Mouse (Mus musculus): ENCODE data around the gene Dyx1c1. TPM values are rescaled to one million over a fixed set of nuclear protein-coding genes. Genes with fewer than 3 reads are reported as not detected.

The Dyx1c1 gene
- 1 to 10 TPM in 1 of 2 experiments, under 1 TPM in 1; 0.62 to 1.4 TPM for total RNA-seq (2021)

DNA sequence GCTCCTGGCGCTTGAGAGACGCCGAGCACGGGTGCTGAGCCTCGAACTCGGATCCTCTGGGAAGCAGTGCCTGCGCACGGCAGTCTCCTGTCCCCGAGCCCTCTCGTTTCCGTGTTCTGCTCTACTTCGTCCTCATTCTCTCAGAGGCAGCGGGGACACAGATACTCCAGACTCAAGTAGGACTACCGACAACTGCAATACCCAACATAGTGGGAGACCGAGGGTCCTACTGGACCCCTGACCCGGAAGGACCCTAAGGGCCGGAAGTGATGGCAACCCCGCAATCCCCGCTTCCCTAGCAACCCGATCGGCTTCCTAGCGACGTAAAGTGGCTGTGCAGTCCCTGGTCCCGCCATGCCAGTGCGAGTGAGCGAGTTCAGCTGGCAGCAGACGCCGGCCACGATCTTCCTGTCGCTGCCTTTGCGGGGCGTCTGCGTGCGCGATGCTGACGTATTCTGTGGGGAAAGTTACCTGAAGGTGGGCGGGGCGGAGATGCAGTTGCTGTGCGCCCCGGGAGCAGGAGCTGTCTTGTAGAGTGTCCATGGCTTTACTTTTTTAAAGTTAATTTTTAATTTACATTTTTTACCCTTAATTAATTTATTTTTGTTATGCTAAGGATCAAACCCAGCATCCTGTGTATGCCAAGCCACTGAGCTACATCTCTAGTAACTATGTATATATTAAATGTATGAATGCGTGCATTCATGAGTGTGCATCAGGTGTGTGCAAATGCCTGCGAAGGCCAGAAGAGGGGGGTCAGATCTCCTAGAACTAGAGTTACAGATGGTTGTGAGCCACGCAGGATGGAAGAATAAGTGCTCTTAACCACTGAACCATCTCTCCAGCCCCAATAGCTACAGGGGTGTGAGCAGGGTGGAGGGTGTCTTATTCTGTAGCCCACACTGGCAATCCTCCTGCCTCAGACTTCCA lies at the start of gene Dyx1c1, which contains the start of gene Gm44503:
Gene Dyx1c1 (plus strand): TSS at position 265 of the 930 bp plus-strand sequence.
Gene Gm44503 (plus strand): TSS at position 332 of the 930 bp plus-strand sequence.
- peak; percentile 74 to 76 for DNase-seq (ENCODE audit: low spot score in 2 of 2)
- intact Hi-C loops (cut with DNase I), result no loop called here

DNA sequence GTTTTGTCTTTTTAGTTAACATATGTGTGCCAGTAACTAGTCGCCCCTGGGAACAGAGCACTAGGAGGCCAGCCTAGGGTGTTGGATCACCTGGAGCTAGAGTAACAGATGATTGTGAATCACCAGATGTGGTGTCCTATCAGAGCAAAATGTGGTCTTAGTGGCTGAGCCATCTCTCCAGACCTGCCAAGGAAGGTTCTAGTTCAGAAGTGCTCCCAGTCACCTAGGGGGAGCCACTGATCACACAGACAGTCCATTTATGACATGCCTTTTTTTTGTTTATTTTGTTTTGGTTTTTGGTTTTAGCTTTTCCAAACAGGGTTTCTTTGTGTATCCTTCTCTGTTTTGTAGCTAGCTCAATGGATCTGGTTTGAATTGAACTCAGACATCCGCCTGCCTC lies 47.2 kb upstream of the Dyx1c1 start:
- intact Hi-C loops (cut with DNase I), result no loop called here
- no peak for DNase-seq (ENCODE audit: low spot score in 2 of 2)

DNA sequence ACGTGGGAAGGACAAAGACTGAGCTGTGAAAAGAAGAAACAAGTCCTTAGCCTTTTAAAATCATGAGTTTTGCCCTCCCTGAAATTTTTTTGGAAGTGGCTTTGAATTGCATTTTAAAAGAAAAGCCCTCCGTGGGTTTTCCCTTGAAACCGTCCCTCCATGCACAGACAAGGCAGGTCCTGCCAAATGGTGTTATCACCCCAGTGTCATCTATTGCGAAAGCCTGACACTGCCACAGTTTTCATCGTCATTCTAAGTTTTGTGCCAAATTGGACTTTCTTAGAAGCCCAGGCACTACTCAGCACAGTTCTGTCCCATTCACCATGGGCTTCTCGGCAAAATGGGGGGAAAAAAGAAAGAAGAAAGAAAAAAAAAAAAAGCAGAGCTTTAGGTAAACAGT lies 45.0 kb upstream of the Dyx1c1 start:
- DNase-seq (ENCODE audit: low spot score in 2 of 2), result no peak
- intact Hi-C loops (cut with DNase I), result no loop called here

DNA sequence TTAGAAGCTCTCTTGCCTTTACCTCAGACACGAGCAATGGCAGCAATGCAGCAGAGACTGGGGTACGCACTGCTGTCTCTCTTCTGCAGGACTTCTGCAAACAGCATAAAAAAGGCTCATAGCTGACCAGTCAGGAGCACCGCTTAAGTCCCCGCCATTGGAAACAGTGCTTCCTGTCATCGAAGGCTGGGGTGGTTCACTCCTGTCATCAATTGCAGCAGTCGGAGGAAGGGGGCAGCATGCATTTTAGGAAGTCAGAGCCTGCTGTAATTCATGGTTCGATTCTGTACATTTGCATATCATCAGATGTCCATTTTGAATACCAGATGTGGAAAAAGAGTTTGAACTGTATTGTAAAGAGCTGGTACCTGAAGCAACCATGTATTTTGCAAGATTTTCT lies 42.9 kb upstream of the Dyx1c1 start:
- no peak for DNase-seq (ENCODE audit: low spot score in 2 of 2)
- intact Hi-C loops (cut with DNase I), result no loop called here

DNA sequence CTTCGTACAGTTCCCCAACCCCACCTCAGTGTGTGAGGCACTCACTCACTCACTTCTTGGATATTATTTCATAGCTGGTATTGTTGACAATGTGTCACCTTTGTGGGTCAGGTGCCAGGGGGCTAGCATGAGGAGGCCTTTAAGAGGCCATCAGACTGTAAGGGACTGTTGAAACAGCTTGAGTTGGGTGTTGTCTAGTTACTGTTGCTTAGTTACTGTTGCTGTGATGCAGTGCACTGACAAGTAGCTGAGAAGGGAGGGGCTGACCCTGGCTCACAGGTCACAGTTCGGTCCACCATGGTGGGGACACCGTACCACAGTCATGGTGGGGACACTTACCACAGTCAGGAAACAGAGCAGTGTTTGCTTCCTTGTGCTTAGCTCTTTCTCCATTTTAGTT lies 35.5 kb upstream of the Dyx1c1 start:
- intact Hi-C loops (cut with DNase I), result no loop called here
- no peak for DNase-seq (ENCODE audit: low spot score in 2 of 2)

DNA sequence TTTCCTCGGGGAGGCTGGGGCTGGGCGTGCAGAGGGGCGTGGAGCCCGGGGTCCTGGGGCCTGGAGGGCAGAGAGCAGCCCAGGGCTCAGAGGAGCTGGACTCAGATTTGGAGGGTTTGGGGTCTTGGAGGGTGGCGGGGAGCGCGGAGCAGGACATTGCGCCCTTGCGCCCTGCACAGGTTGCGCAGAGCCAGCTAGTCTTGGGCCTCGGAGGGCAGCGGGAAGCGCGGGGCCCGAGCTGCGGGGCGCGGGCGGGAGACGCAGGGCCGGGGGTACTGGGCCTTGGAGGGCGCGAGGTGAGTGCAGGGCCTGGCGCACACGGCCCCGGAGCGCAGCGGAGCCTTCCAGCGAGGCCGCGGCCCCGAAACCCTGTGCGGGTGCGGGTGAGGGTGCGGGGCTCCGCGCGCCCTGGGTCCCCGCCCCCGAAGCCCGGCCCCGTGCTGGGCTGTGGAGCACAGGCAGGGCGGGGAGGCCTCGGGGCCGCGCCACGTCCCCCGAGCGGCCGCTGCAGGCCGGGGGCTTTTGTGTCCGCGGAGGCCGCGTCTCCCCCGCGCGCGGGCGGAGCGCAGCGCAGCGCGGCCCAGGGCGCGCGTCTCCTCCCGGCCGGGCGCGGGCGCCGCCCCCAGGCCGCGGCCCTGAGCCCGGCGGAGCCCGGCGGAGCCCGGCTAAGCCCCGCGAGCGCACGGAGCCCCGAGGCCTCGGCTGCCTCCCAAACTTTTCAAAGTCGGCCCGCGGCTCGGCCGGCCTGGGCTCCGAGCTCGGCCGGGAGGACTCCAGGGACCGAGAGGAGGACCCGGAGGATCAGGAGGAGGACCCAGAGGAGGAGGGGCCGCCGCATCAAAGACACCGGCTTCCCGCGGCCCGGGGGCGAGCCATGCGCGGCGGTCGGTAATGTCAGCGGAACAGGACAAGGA lies 33.3 kb upstream of the Dyx1c1 start, which contains the start of gene Pygo1:
Gene Pygo1 (plus strand): TSS at position 625 of the 914 bp plus-strand sequence.
- DNase-seq (ENCODE audit: low spot score in 2 of 2), result peak; percentile 31 to 51
- intact Hi-C loops (cut with DNase I), result no loop called here

DNA sequence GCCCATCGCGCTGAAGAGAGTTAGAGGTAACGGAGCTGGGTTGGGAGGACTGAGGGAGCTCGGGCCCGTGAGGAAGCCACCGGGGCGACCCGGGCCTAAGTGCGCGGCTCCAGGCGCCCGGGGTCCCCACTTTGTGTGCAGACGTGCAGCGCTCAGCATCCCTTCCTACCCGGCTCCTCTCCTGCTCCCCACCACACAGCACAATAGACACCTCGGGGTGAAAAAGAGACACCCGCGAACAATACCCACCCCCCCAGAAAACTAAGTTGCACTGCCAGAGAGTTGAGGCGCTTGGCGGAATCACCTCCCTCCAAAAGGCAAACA lies 32.7 kb upstream of the Dyx1c1 start:
- intact Hi-C loops (cut with DNase I), result no loop called here

DNA sequence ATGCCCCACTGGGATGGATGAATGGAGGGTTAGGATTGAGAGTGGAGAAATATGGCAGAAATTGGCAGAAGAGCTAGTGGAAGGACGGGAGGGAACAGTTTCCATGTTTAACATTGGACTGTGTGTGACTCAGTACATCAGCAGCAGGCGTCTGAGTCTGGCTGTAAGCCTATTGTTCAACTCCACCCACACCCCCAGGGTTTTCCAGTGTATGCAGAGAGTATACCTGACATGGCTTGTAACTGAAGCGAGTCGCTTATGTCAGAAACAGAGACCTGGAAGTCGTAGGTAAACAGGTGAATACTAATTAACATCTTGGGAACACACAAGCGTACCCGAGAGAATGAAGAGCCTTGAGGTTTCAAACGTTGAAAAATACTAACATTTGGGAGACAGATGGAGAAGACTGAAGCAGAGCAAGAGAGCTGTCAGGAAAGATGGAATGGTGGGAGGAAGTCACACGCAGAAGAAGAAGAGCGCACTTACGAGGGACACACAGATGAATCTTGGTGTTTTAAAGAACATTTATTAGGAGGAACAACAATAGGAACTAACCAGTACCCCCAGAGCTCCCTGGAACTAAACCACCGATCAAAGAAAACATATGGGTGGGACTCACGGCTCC lies 27.3 kb upstream of the Dyx1c1 start:
- peak; percentile 70 to 93 for DNase-seq (ENCODE audit: low spot score in 2 of 2)
- intact Hi-C loops (cut with DNase I), result loop anchor here (1.0 kb wide), 1 partner anchor 37 kb away; no protein-coding TSS in a partner anchor

More for the DNA sequence above, 32.7 kb upstream of the Dyx1c1 start:
- DNase-seq (ENCODE audit: low spot score in 2 of 2), result no peak

DNA sequence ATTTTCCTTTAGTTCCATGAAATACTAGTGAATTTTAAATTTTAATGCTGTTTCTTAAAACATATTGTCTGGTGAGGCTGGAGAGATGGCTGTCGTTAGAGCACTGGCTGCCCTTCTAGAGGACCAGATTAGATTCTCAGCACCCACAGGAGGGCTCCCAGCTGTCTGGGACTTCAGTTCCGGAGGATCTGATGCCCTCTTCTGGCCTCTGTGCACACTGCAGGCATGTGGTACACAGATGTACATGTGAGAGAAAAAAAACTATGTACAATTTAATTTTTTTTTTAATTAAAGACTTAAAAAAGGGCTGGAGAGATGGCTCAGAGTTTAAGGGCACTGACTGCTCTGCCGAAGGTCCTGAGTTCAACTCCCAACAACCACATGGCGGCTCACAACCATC lies 23.3 kb upstream of the Dyx1c1 start:
- no peak for DNase-seq (ENCODE audit: low spot score in 2 of 2)
- intact Hi-C loops (cut with DNase I), result no loop called here

DNA sequence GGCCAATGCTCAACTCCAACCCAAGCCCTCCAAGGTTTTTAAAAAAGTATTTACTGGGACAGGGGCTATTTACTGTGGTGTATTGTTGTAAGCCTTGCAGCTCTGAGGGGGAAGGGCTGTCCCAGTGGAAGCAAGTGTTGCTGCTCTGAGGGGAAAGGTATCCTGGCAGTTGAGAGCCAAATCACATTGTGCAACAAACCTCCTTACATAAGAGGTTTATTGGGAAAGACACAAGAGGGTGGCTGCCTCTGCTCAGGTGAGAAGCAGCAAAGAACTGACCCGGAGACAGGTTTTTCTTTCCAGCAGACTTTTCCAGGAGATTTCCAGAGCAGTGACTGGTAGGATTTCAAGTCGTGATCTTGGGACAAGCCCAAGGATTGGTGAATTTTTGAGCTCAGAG lies 22.3 kb upstream of the Dyx1c1 start:
- intact Hi-C loops (cut with DNase I), result no loop called here
- DNase-seq (ENCODE audit: low spot score in 2 of 2), result no peak

DNA sequence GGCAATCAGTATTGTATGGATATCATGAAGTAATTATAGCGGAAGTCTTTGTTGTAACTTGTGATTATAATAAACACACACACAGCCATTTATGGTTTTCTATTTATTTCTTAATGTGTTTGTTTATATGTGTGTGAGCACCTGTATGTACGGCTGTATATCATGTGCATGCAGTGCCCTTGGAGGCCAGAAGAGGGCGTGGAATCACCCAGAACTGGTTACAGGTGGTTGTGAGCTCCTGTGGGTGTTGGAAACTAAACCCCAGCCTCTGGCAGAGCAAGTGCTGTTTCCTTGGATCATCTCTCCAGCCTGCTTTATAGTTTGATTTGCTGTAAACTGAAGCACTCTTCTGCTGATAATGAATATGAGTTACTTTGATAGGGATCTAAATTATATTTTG lies 15.2 kb upstream of the Dyx1c1 start:
- no peak for DNase-seq (ENCODE audit: low spot score in 2 of 2)
- intact Hi-C loops (cut with DNase I), result no loop called here

DNA sequence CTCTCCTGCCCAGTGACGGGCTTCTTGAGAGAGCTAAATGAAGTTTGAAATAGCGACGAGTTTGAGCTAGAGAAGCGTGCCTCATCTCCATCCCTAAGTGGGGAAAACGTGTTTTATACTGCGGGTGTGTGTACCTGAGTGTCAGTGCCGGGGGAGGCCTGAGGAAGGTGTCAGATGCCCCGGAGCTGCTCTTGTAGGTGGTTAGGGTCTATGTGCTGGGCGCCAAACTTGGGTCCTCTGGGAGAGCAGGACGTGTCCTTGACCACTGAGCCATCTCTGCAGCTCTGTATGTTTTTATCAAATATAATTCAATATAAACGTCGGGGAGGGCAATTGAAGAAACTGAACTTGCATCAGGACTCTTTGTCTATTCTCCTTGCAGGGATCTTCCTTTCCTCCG lies 14.3 kb upstream of the Dyx1c1 start:
- no peak for DNase-seq (ENCODE audit: low spot score in 2 of 2)
- intact Hi-C loops (cut with DNase I), result no loop called here

DNA sequence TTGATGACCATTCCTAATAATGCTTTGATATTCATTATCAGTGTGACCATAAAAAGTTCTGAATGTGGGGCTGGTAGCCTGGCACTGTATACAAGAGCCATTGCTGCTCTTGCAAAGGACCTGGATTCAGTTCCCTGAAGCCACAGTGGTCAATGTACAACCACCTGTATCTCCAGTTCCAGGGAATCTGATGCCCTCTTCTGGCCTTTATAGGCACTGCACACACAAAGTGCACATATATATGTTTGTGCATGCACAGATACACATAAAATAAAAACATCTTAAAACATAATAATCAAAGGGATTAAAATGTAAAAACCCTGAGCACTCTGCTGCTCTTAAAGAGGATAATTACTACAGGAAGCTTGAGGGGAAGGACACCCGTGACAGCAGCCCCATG lies 11.6 kb upstream of the Dyx1c1 start:
- DNase-seq (ENCODE audit: low spot score in 2 of 2), result no peak
- intact Hi-C loops (cut with DNase I), result no loop called here

DNA sequence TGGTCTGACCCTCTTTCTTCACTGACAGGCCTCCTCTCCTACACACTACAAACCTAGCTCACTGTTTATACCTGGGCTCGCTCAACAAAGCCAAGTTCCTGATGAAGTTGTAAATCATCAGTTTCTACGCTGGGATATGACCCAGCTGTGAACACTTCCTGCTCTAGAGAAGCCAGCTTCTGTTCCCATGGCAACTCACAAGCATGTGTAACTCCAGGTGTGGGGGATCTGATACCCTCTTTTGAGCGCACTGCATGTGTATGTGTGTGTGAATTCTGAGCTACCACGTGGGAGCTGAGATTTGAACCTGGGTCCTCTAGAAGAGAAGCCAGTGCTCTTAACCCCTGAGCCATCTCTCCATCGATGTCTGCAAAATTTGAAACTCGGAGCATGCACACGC lies 9.0 kb upstream of the Dyx1c1 start:
- intact Hi-C loops (cut with DNase I), result no loop called here
- no peak for DNase-seq (ENCODE audit: low spot score in 2 of 2)

DNA sequence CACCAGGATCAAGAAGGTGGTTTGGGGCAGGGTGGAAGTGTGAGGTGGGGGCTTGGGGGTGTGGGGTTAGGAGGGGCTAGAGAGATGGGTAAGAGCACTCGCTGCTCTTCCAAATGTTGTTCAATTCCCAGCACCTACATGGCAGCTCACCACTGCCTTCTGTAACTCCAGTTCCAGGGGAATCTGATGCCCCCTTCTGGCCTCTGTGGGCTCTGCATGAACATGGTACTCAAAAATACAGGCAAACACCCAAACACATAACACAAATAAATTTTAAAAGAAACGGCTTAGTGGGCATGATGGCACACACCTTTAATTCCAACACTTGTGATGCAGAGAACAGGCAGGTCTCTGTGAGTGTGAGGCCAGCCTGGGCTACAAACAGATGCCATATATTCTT lies 3.8 kb upstream of the Dyx1c1 start:
- no peak for DNase-seq (ENCODE audit: low spot score in 2 of 2)
- intact Hi-C loops (cut with DNase I), result no loop called here

DNA sequence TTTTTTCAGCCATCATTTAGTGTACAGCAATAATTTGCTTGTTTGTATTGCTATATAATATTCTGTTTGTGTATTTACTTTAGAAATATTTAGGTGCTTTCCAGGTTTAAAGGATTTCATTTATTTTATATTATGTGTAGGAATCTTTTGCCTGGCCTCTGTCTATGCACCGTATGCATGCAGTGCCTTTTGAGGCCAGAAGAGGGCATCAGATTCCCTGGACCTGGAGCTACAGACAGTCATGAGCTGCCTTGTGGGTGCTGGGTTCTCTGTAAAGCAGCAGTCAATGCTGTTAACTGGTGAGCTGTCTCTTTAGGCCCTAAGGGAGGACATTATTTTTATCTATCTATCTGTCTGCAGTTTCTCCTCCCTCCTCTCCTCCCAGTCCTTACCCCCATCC lies 3.0 kb upstream of the Dyx1c1 start:
- intact Hi-C loops (cut with DNase I), result no loop called here
- peak; percentile 31 to 54 for DNase-seq (ENCODE audit: low spot score in 2 of 2)

DNA sequence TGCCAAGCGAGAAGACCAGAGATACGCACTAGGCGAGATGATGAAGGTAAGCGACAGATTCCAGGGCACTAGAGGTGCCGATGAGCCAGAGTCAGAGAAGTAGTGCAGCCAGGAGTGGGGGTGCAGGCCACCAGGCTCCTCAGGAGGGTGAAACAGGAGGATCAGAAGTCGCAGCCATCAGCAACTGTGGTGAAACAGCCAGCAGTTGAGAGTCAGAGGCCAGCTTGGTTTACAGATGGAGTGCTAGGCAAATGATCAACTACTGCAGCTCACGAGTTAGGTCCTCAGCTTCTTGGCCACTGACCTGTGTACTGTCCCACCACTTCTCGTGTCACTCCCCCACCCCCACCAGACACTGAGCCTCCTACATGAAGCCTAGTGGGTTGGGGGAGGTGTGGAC lies 2.8 kb downstream of the Dyx1c1 start:
- intact Hi-C loops (cut with DNase I), result no loop called here
- DNase-seq (ENCODE audit: low spot score in 2 of 2), result no peak

DNA sequence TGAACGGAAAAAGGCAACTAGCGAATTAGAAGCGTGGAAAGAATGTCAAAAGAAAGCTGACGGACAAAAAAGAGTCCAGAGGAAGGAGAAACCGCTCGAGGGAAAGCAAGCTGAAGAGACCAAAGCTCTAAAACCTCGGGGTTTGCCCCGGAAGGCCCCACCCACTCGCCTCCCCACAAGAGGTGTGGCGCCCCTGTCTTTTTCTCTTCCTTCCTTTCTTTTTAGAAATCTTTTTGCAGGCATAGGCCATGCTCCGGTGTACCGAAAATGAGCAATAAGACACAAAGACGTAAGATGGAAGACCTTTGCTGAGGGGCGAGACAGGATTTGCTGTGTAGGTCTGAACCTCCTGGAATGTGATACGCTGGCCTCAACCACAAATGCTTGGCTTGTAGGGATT lies 3.4 kb downstream of the Dyx1c1 start:
- intact Hi-C loops (cut with DNase I), result no loop called here
- DNase-seq (ENCODE audit: low spot score in 2 of 2), result no peak

DNA sequence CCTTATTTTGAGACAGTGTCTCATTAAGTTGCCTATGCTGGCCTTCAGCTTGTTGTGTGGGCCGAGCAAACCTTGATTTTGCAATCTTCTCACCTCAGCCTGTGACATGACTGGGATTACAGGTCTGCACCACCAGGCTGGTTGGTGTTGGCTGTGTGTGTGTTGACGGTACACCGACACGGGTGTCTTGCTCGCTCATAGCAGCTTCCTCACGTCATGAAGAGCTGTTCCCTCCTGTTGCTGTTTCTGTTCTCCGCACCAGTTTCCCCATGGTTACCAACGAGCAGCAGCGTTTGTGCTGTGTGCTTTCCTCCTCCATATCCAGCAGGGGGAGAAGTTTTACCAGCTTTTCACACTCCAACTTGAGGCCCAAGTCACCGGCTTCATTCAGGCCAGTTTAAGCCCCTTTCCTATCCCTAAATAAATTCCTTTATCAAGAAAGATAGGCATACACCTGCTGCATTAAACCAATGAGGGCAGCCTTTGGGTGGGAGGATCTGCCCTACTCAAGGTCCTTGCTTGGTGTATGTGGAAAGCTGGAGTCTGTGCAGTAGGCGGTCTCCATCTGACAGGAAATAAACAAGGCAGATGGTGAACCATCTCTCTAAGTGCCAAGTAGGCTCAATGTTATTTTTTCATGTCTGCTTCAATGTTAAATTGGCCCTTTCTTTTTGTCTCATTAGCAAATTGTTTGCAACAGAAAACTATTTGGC lies 9.9 kb downstream of the Dyx1c1 start:
- intact Hi-C loops (cut with DNase I), result loop anchor here (1.0 to 5.0 kb wide), 4 partner anchors 37 to 122 kb away; partner anchors contain the start of genes Pigb and Rab27a
- DNase-seq (ENCODE audit: low spot score in 2 of 2), result peak; percentile 77 to 91
